Mouse (Mus musculus) heart, adult 2 months (tissue): ENCODE results near the gene Zfp513.

ENCODE experiments used
- CTCF ChIP-seq: fragments of 200-600 bp; IDR thresholded peaks from 2 replicates; pipeline ENCODE4 v1.8.1; 2022; ENCODE audit warnings: antibody characterized with exemption, mild to moderate bottlenecking, moderate library complexity
- POLR2A ChIP-seq: fragments of 200-500 bp; IDR thresholded peaks from 2 replicates; pipeline ENCODE4 v1.6.1; 2011; ENCODE audit warnings: mild to moderate bottlenecking, low read depth, low read length, control low read depth; ENCODE audit not compliant: insufficient read depth

GRCm38 (mm10) chr5:31201742-31202590 is at the start of gene Zfp513:
- TF ChIP-seq CTCF = 0 out of 2 replicates have a peak, but pooled peaks have one; percentile 7
- TF ChIP-seq POLR2A = peak; percentile 95
